10 mouse cellular contexts compared by ENCODE assay signal in the genomic region with DNA sequence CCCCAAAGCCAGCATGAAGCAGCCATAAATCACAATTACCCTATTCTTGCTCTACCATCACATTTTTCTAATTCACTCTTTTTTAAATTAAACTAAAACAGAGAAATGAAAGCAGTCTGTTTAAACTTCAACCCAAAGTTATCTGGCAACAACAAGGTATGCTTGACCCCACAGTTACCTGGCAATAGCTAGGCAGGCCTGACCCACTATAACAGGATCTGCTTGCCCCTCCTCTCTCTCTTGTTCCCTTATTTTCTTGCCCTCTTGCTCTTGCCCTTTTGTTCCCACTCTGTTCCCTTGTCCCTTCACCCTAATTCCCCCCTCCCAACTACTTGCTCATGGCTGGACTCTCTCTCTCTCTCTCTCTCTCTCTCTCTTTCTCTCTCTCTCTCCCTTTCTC. TPM values are rescaled to one million over a fixed set of nuclear protein-coding genes. Genes with fewer than 3 reads are reported as not detected.
DNase-seq lines count a peak whose midpoint lies in the region; ATAC-seq and TF ChIP-seq lines count a peak whose summit lies in the region.
"Not testable (repeated sequence)": the region's sequence is repeated elsewhere in the genome, so short reads cannot be mapped to it uniquely, and the experiment has no call there.
"Had no signal": no experiment of that assay in that cellular context is flagged by ENCODE, and none has a peak within 500 bp of the region (broad histone marks: within the 10 kb centered on the region; RNA-seq: fewer than 3 reads in every experiment).

No protein-coding gene starts in this region.

- not testable (repeated sequence) for H3K36me3 ChIP-seq in kidney, embryonic 15.5 days; kidney, embryonic 16.5 days (ENCODE audit: insufficient read depth, low read length); kidney, postnatal 0 days (ENCODE audit: insufficient read depth, low read length)

- H3K9ac ChIP-seq in kidney, embryonic 15.5 days; kidney, embryonic 16.5 days (replicated peaks; ENCODE audit: low read length); kidney, postnatal 0 days (ENCODE audit: low read depth, low read length): not testable (repeated sequence)

- H3K9me3 ChIP-seq in kidney, embryonic 15.5 days (replicated peaks); kidney, embryonic 16.5 days (ENCODE audit: low read length); kidney, postnatal 0 days (replicated peaks; ENCODE audit: low read length): not testable (repeated sequence)

- DNase-seq in kidney, postnatal 0 days (ENCODE audit: low spot score): not testable (repeated sequence)

- ATAC-seq in kidney, embryonic 15.5 days (replicated peaks; ENCODE audit: low FRiP score): 0 out of 2 replicates have a peak, but pooled peaks have one; percentile 46
- peak; percentile 70 for ATAC-seq in kidney, embryonic 16.5 days (ENCODE audit: low FRiP score, low TSS enrichment)
- ATAC-seq in kidney, postnatal 0 days (replicated peaks; ENCODE audit: low FRiP score, low read depth): 0 out of 2 replicates have a peak, but pooled peaks have one; percentile 57

- H3K27me3 ChIP-seq in kidney, embryonic 15.5 days; kidney, embryonic 16.5 days (ENCODE audit: insufficient read depth, low read length); kidney, postnatal 0 days (ENCODE audit: insufficient read depth, low read length): not testable (repeated sequence)

- not testable (repeated sequence) for TF ChIP-seq CTCF in kidney, postnatal 0 days (IDR thresholded peaks at IDR 0.05; ENCODE audit: low read depth)

- not testable (repeated sequence) for H3K4me1 ChIP-seq in kidney, embryonic 15.5 days; kidney, embryonic 16.5 days (ENCODE audit: insufficient read depth, low read length); kidney, postnatal 0 days (replicated peaks; ENCODE audit: insufficient read depth, low read length)

- H3K4me3 ChIP-seq in kidney, embryonic 15.5 days (replicated peaks); kidney, embryonic 16.5 days (ENCODE audit: low read length); kidney, postnatal 0 days (replicated peaks; ENCODE audit: low read depth, low read length): not testable (repeated sequence)

- not testable (repeated sequence) for H3K27ac ChIP-seq in kidney, embryonic 15.5 days; kidney, embryonic 16.5 days (ENCODE audit: low read length); kidney, postnatal 0 days

- not testable (repeated sequence) for H3K4me2 ChIP-seq in kidney, embryonic 15.5 days; kidney, embryonic 16.5 days (replicated peaks; ENCODE audit: low read depth, low read length); kidney, postnatal 0 days (ENCODE audit: low read length)

RNA-seq across cellular contexts. Expression of a gene that starts 10.3 kb away (rescaled TPM):
- polyA plus RNA-seq in kidney, embryonic 15.5 days (2015; fragmentation: Nextera tagmentation; extraction: Ambion mirVana): not detected in 2 replicates
- polyA plus RNA-seq in kidney, embryonic 16.5 days (2015; fragmentation: Nextera tagmentation; extraction: Ambion mirVana): not detected in 2 replicates
- 0.21 TPM in 1 of 2 replicates, not detected in the other for polyA plus RNA-seq in kidney, postnatal 0 days (2015; fragmentation: Nextera tagmentation; extraction: Ambion mirVana)
- polyA plus RNA-seq: activated CD4-positive, CD25-positive, alpha-beta regulatory T cell, adult 4 months; adrenal gland, adult 2 months; brain, embryonic 14.5 days; C2C12; CD4-positive, CD25-positive, alpha-beta regulatory T cell, adult 4 months; G1E; Patski had no signal
